Mouse (Mus musculus): ENCODE measurements around the gene Cox4i2. TPM values are rescaled to one million over a fixed set of nuclear protein-coding genes. Genes with fewer than 3 reads are reported as not detected.

Cox4i2 gene
- polyA plus RNA-seq, 1 experiment from 2014 or later = 4.6 TPM

DNA sequence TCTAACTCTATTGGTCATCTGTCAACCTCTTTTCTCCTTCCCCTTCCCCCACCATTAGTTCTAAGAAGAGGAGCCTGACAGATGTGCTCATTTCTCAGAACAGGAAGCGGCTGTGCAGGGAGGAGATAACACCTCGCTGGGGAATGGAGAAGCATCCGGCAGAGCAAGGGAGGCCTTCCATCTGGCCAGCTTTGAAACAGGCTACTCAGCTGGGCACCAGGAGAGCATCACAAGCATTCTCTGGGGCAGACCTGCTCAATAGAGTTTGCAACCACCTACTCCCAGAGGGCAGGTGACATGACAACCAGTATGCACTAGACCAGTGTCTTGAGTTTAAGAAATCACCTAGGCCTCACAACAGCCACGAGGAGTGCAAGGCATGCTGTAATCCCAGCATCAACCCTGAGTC, 35.6 kb downstream of the Cox4i2 start:
- WGBS = 77% methylated on average over 4 of the region's 4 CpGs
- Histone ChIP-seq H3K9ac (ENCODE audit: low read length) (no peak overlapping the region), H3K4me3 (ENCODE audit: low read depth, low read length) (no peak overlapping the region), H3K4me2 (ENCODE audit: low read depth, low read length, severe bottlenecking) (no peak overlapping the region), H3K36me3 (ENCODE audit: control insufficient read depth, insufficient read depth, low read length) (no peaks in the 10 kb centered on the region), H3K9me3 (ENCODE audit: control insufficient read depth, low read length) (no peaks in the 10 kb centered on the region), H3K27ac (ENCODE audit: low read depth, low read length) (no peak overlapping the region), H3K27me3 (ENCODE audit: control insufficient read depth, insufficient read depth, low read length) (no peaks in the 10 kb centered on the region), H3K4me1 (replicated peaks; ENCODE audit: control insufficient read depth, insufficient read depth, low read length) (no peaks in the 10 kb centered on the region)
- DNase-seq (ENCODE audit: low spot score) (no peak), ATAC-seq (replicated peaks; ENCODE audit: low FRiP score) (no peak)

DNA sequence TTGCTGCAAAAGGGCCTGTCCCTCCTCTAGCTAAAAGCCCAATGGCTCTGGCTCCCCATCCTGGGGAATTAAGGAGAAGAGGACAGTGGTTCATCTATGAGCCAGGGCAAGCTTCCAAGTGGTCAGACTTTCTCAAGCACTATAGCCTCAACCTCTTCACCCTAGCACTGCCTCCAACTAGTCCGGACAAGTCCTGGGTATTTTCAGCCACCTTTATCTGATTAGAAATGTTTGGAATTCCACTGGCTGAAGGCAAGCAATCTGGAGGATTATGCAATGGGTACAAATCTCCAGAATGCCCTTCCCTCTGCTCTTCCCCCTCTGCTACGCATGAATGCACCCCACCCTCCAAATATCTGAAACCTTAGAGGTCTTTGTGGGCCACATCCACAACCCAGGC, 38.5 kb downstream of the Cox4i2 start:
- no peaks in the 10 kb centered on the region for H3K27me3 ChIP-seq (ENCODE audit: control insufficient read depth, insufficient read depth, low read length)
- H3K9ac ChIP-seq (ENCODE audit: low read length) = no peak overlapping the region
- H3K4me1 ChIP-seq (replicated peaks; ENCODE audit: control insufficient read depth, insufficient read depth, low read length) = no peaks in the 10 kb centered on the region
- no peaks in the 10 kb centered on the region for H3K9me3 ChIP-seq (ENCODE audit: control insufficient read depth, low read length)
- no peak overlapping the region for H3K27ac ChIP-seq (ENCODE audit: low read depth, low read length)
- DNase-seq (ENCODE audit: low spot score) (no peak), ATAC-seq (replicated peaks; ENCODE audit: low FRiP score) (no peak)
- WGBS = 78% methylated on average over 2 of the region's 2 CpGs
- no peaks in the 10 kb centered on the region for H3K36me3 ChIP-seq (ENCODE audit: control insufficient read depth, insufficient read depth, low read length)
- no peak overlapping the region for H3K4me3 ChIP-seq (ENCODE audit: low read depth, low read length)
- no peak overlapping the region for H3K4me2 ChIP-seq (ENCODE audit: low read depth, low read length, severe bottlenecking)

- H3K36me3 ChIP-seq (ENCODE audit: control insufficient read depth, insufficient read depth, low read length) = no peaks in the 10 kb centered on the region
- WGBS = 91% methylated on average over 5 of the region's 5 CpGs
- no peak overlapping the region for H3K4me3 ChIP-seq (ENCODE audit: low read depth, low read length)
- H3K27ac ChIP-seq (ENCODE audit: low read depth, low read length) = no peak overlapping the region
- H3K4me1 ChIP-seq (replicated peaks; ENCODE audit: control insufficient read depth, insufficient read depth, low read length) = no peaks in the 10 kb centered on the region
- DNase-seq (ENCODE audit: low spot score) (no peak), ATAC-seq (replicated peaks; ENCODE audit: low FRiP score) (no peak)
- H3K4me2 ChIP-seq (ENCODE audit: low read depth, low read length, severe bottlenecking) = no peak overlapping the region
- no peak overlapping the region for H3K9ac ChIP-seq (ENCODE audit: low read length)
- no peaks in the 10 kb centered on the region for H3K27me3 ChIP-seq (ENCODE audit: control insufficient read depth, insufficient read depth, low read length)
- H3K9me3 ChIP-seq (ENCODE audit: control insufficient read depth, low read length) = no peaks in the 10 kb centered on the region
Observed at GRCm38 (mm10) chr2:152793381-152793780, 39.4 kb downstream of the Cox4i2 start.

DNA sequence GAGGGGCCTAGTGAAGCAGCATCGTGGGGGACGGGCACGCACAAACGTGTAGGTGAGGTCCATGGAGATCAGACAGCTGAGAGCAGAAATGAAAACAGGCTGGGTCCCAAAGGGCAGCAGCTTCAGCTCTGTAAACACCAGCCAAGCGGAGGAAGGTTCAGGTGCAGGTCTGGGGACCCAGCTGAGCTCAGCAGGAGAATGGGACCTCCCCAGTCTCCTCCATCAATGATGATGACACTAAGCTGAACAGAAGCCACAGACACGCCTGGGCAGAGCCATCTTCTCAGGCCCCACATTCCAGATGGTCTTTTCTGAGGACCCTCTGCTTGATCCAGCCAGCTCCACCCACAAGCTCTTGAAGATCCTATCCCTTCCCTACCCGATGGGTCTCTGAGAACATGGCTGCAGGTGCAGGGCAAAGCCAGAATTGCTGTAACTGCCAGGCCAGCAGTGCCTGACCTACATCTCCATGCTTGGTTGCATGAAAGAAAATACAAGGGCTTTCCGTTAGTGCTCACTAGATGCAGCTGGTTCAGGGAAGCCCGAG, 40.4 kb downstream of the Cox4i2 start:
- Histone ChIP-seq H3K4me2 (ENCODE audit: low read depth, low read length, severe bottlenecking) (no peak overlapping the region), H3K4me3 (ENCODE audit: low read depth, low read length) (no peak overlapping the region), H3K4me1 (replicated peaks; ENCODE audit: control insufficient read depth, insufficient read depth, low read length) (no peaks in the 10 kb centered on the region), H3K27me3 (ENCODE audit: control insufficient read depth, insufficient read depth, low read length) (no peaks in the 10 kb centered on the region), H3K9me3 (ENCODE audit: control insufficient read depth, low read length) (no peaks in the 10 kb centered on the region), H3K27ac (ENCODE audit: low read depth, low read length) (no peak overlapping the region), H3K9ac (ENCODE audit: low read length) (no peak overlapping the region), H3K36me3 (ENCODE audit: control insufficient read depth, insufficient read depth, low read length) (no peaks in the 10 kb centered on the region)
- WGBS = 83% methylated on average over 9 of the region's 9 CpGs
- ATAC-seq (replicated peaks; ENCODE audit: low FRiP score) = no peak
- DNase-seq (ENCODE audit: low spot score) = no peak

DNA sequence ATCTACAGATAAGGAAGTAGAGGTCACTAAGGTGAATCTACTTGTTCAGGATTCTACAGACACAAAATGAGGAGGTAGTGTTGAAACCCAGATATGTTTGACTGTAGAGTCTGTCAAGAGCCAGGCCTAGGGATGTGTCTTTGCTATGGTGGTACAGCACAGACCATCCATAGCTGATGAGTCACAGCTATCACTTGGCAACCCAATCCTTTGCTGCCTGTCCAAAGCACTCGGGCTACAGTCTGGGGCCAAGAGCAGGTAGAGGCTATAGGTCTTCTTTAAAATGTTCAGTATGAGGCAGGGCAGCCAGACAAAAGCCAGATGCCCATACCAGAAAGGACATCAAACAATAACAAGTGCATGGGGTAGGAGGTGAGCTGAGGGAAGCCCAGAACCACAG, 43.6 kb downstream of the Cox4i2 start:
- Histone ChIP-seq H3K4me1 (replicated peaks; ENCODE audit: control insufficient read depth, insufficient read depth, low read length) (no peaks in the 10 kb centered on the region), H3K4me3 (ENCODE audit: low read depth, low read length) (no peak overlapping the region), H3K9ac (ENCODE audit: low read length) (no peak overlapping the region), H3K27ac (ENCODE audit: low read depth, low read length) (no peak overlapping the region), H3K9me3 (ENCODE audit: control insufficient read depth, low read length) (no peaks in the 10 kb centered on the region), H3K27me3 (ENCODE audit: control insufficient read depth, insufficient read depth, low read length) (no peaks in the 10 kb centered on the region), H3K36me3 (ENCODE audit: control insufficient read depth, insufficient read depth, low read length) (no peaks in the 10 kb centered on the region), H3K4me2 (ENCODE audit: low read depth, low read length, severe bottlenecking) (no peak overlapping the region)
- WGBS = 96% methylated on average over 1 of the region's 1 CpGs
- DNase-seq (ENCODE audit: low spot score) = no peak
- no peak for ATAC-seq (replicated peaks; ENCODE audit: low FRiP score)

DNA sequence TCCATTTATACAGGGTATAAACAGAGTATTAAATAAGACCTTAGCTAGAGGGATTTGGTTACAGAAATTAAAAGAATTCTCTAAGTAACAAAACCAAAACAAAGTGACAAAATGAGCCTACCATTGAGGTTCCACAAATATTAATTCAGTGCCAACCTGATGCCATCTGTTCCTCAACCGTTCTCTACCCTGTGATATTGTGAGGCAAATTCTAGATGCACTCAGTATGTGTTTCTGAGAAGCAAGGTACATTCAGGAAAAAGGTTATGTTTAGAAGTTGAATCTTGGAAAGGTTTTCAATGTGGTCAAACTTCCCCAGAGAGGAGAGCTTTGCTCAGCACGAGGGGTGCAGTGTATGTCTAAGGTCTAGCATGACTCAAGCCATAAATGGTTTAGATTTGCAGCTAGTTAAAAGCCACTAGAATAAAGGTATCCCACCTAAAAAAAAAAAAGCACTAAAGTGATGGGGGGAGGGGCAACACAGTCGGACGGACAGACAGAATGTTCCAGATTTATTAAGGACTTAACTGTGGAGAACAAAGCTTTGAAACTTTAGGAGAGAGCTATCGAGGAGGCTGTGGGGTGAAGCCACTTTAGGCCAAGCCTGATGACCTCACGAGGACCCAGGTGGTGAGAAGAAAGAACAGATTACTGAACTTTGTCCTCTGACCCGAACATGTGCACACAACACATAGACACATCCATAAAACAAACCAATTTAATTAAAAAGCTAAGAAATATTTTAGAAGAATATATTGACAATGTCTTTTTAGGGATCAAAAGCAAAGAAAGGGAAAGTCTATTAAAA, 46.2 kb downstream of the Cox4i2 start:
- ATAC-seq (replicated peaks; ENCODE audit: low FRiP score) (no peak), DNase-seq (ENCODE audit: low spot score) (no peak)
- 83% methylated on average over 7 of the region's 7 CpGs for WGBS
- Histone ChIP-seq H3K27me3 (ENCODE audit: control insufficient read depth, insufficient read depth, low read length) (no peaks in the 10 kb centered on the region), H3K4me2 (ENCODE audit: low read depth, low read length, severe bottlenecking) (no peak overlapping the region), H3K27ac (ENCODE audit: low read depth, low read length) (no peak overlapping the region), H3K4me3 (ENCODE audit: low read depth, low read length) (no peak overlapping the region), H3K9ac (ENCODE audit: low read length) (no peak overlapping the region), H3K36me3 (ENCODE audit: control insufficient read depth, insufficient read depth, low read length) (no peaks in the 10 kb centered on the region), H3K4me1 (replicated peaks; ENCODE audit: control insufficient read depth, insufficient read depth, low read length) (peaks cover 7% of the 10 kb centered on the region), H3K9me3 (ENCODE audit: control insufficient read depth, low read length) (no peaks in the 10 kb centered on the region)

- ATAC-seq (replicated peaks; ENCODE audit: low FRiP score) = no peak
- no peaks in the 10 kb centered on the region for H3K36me3 ChIP-seq (ENCODE audit: control insufficient read depth, insufficient read depth, low read length)
- H3K27me3 ChIP-seq (ENCODE audit: control insufficient read depth, insufficient read depth, low read length) = no peaks in the 10 kb centered on the region
- no peak overlapping the region for H3K9ac ChIP-seq (ENCODE audit: low read length)
- no peak for DNase-seq (ENCODE audit: low spot score)
- H3K9me3 ChIP-seq (ENCODE audit: control insufficient read depth, low read length) = no peaks in the 10 kb centered on the region
- no peak overlapping the region for H3K27ac ChIP-seq (ENCODE audit: low read depth, low read length)
- H3K4me2 ChIP-seq (ENCODE audit: low read depth, low read length, severe bottlenecking) = no peak overlapping the region
- H3K4me1 ChIP-seq (replicated peaks; ENCODE audit: control insufficient read depth, insufficient read depth, low read length) = peaks cover 7% of the 10 kb centered on the region
- H3K4me3 ChIP-seq (ENCODE audit: low read depth, low read length) = no peak overlapping the region
Observed at GRCm38 (mm10) chr2:152800762-152801113, 46.8 kb downstream of the Cox4i2 start.

DNA sequence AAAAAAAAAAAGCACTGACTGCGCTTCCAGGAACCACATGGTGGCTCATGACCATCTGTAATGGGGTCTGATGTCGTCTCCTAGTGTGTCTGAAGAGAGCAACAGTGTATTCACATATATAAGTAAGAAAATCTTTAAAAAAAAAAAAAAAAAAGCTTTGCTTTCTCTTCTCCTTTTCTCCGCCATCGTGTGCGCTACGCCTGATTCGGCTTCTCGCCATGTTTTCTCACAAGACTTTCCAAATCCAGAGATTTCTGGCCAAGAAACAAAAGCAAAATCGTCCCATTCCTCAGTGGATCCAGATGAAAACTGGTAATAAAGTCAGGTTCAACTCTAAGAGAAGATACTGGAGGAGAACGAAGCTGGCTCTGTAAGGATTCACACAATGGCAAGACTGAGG, 48.3 kb downstream of the Cox4i2 start:
- Histone ChIP-seq H3K9ac (ENCODE audit: low read length) (no peak overlapping the region), H3K9me3 (ENCODE audit: control insufficient read depth, low read length) (no peaks in the 10 kb centered on the region), H3K4me3 (ENCODE audit: low read depth, low read length) (no peak overlapping the region), H3K27ac (ENCODE audit: low read depth, low read length) (no peak overlapping the region), H3K4me1 (replicated peaks; ENCODE audit: control insufficient read depth, insufficient read depth, low read length) (peaks cover 7% of the 10 kb centered on the region), H3K4me2 (ENCODE audit: low read depth, low read length, severe bottlenecking) (no peak overlapping the region), H3K27me3 (ENCODE audit: control insufficient read depth, insufficient read depth, low read length) (no peaks in the 10 kb centered on the region), H3K36me3 (ENCODE audit: control insufficient read depth, insufficient read depth, low read length) (no peaks in the 10 kb centered on the region)
- WGBS = 94% methylated on average over 10 of the region's 10 CpGs
- ATAC-seq (replicated peaks; ENCODE audit: low FRiP score) = no peak
- no peak for DNase-seq (ENCODE audit: low spot score)

DNA sequence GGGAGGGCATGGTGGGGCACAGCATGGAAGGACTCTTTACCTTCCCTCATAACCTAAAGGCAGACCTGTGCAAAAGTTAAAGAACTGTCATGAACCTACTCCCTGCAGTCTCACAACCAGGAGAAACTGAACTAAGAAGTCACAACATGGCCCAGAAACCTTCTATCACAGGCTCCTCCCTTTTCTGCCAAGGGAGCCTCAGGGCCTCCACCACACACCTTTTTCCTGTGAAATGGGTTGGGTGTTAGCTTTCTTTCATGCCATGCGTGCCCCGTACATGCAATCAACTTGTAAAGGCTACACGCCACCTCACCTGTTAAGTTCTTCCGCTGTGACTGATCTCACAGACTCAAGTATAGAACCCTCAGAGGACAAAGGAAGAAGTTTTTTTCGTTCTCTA, 49.1 kb downstream of the Cox4i2 start:
- H3K36me3 ChIP-seq (ENCODE audit: control insufficient read depth, insufficient read depth, low read length) = no peaks in the 10 kb centered on the region
- no peak overlapping the region for H3K4me2 ChIP-seq (ENCODE audit: low read depth, low read length, severe bottlenecking)
- no peak overlapping the region for H3K4me3 ChIP-seq (ENCODE audit: low read depth, low read length)
- DNase-seq (ENCODE audit: low spot score) = no peak
- no peak overlapping the region for H3K27ac ChIP-seq (ENCODE audit: low read depth, low read length)
- H3K9me3 ChIP-seq (ENCODE audit: control insufficient read depth, low read length) = no peaks in the 10 kb centered on the region
- ATAC-seq (replicated peaks; ENCODE audit: low FRiP score) = no peak
- no peak overlapping the region for H3K9ac ChIP-seq (ENCODE audit: low read length)
- 85% methylated on average over 5 of the region's 5 CpGs for WGBS
- H3K27me3 ChIP-seq (ENCODE audit: control insufficient read depth, insufficient read depth, low read length) = no peaks in the 10 kb centered on the region
- peaks cover 7% of the 10 kb centered on the region for H3K4me1 ChIP-seq (replicated peaks; ENCODE audit: control insufficient read depth, insufficient read depth, low read length)
